Mouse (Mus musculus) kidney, adult 2 months (tissue): ENCODE results near the gene Smim24. TPM values are rescaled to one million over a fixed set of nuclear protein-coding genes. Genes with fewer than 3 reads are reported as not detected.

Experiments used
- DNase-seq: peaks from one replicate; pipeline ENCODE4 v3.0.0; 2021
- H3K27ac ChIP-seq: fragments of 200-500 bp; 2 replicates; pipeline ENCODE4 v1.5.1; 2012; ENCODE audit warnings: low read depth, low read length, control low read depth, inconsistent platforms; ENCODE audit not compliant: insufficient read depth
- H3K27me3 ChIP-seq: fragments of 200-500 bp; replicated peaks from 2 replicates; pipeline ENCODE4 v1.6.1; 2012; ENCODE audit warnings: mild to moderate bottlenecking, moderate library complexity, low read length, inconsistent platforms; ENCODE audit not compliant: control insufficient read depth, insufficient read depth
- H3K36me3 ChIP-seq: fragments of 200-500 bp; 2 replicates; pipeline ENCODE4 v1.6.1; 2012; ENCODE audit warnings: mild to moderate bottlenecking, moderate library complexity, low read length, inconsistent platforms; ENCODE audit not compliant: control insufficient read depth, insufficient read depth
- H3K4me1 ChIP-seq: fragments of 200-500 bp; 2 replicates; pipeline ENCODE4 v1.6.1; 2011; ENCODE audit warnings: low read length; ENCODE audit not compliant: control insufficient read depth, insufficient read depth
- H3K4me3 ChIP-seq: fragments of 200-500 bp; 2 replicates; pipeline ENCODE4 v1.5.1; 2011; ENCODE audit warnings: mild to moderate bottlenecking, low read depth, low read length, control low read depth; ENCODE audit not compliant: insufficient read depth
- CTCF ChIP-seq: fragments of 200-500 bp; conservative IDR thresholded peaks from 2 replicates; pipeline ENCODE4 v1.5.1; 2011; ENCODE audit warnings: low read depth, mild to moderate bottlenecking, control low read depth, low read length, moderate library complexity, mixed read lengths; ENCODE audit not compliant: insufficient read depth, insufficient read length
- POLR2A ChIP-seq: fragments of 200-500 bp; IDR thresholded peaks from one replicate; pipeline ENCODE4 v1.6.1; 2011; ENCODE audit warnings: low read depth, low read length, control low read depth
- WGBS: fragments of 180-500 bp; shearing (Covaris S2); methylation state at CpG from one replicate; pipeline ENCODE4 v1.1.7; 2018; 5-methylcytosine and 5-hydroxymethylcytosine counted together
- polyA plus RNA-seq: library from polyadenylated mRNA; depleted of rRNA; stranded (reverse); fragments of >200 nt; gene quantifications from 2 replicates; pipeline ENCODE4 v1.2.3, GENCODE M21; 2012

The Smim24 gene
- polyA plus RNA-seq, 1 experiment = 694 TPM

GRCm38 (mm10) chr10:81419111-81419928, 26.5 kb downstream of the Smim24 start:
- Histone ChIP-seq H3K27ac (peak overlapping the region; percentile 34), H3K27me3 (no peaks in the 10 kb centered on the region), H3K36me3 (no peaks in the 10 kb centered on the region), H3K4me1 (peaks cover 59% of the 10 kb centered on the region), H3K4me3 (no peak overlapping the region)
- WGBS = 90% methylated on average over 10 of the region's 10 CpGs
- TF ChIP-seq CTCF = no peak
- TF ChIP-seq POLR2A = no peak
- no peak for DNase-seq

- DNase-seq = no peak
- 87% methylated on average over 40 of the region's 40 CpGs for WGBS
- H3K27ac ChIP-seq = no peak overlapping the region
Measured at GRCm38 (mm10) chr10:81420191-81420767, 27.4 kb downstream of the Smim24 start.

GRCm38 (mm10) chr10:81421041-81421796, 28.4 kb downstream of the Smim24 start:
- H3K27ac ChIP-seq = no peak overlapping the region
- no peaks in the 10 kb centered on the region for H3K36me3 ChIP-seq
- 65% methylated on average over 4 of the region's 4 CpGs for WGBS
- no peak overlapping the region for H3K4me3 ChIP-seq
- H3K4me1 ChIP-seq = peaks cover 52% of the 10 kb centered on the region
- no peak for DNase-seq
- no peaks in the 10 kb centered on the region for H3K27me3 ChIP-seq
- TF ChIP-seq POLR2A (no peak), CTCF (no peak)

More at GRCm38 (mm10) chr10:81420191-81420767, 27.4 kb downstream of the Smim24 start:
- peaks cover 56% of the 10 kb centered on the region for H3K4me1 ChIP-seq
- TF ChIP-seq CTCF = no peak
- TF ChIP-seq POLR2A = no peak
- H3K27me3 ChIP-seq = no peaks in the 10 kb centered on the region
- no peak overlapping the region for H3K4me3 ChIP-seq
- no peaks in the 10 kb centered on the region for H3K36me3 ChIP-seq

GRCm38 (mm10) chr10:81421797-81422100, 28.9 kb downstream of the Smim24 start:
- peaks cover 49% of the 10 kb centered on the region for H3K4me1 ChIP-seq

GRCm38 (mm10) chr10:81422191-81422590, 29.3 kb downstream of the Smim24 start:
- DNase-seq = no peak
- Histone ChIP-seq H3K4me1 (peaks cover 48% of the 10 kb centered on the region), H3K27me3 (no peaks in the 10 kb centered on the region), H3K27ac (no peak overlapping the region), H3K36me3 (no peaks in the 10 kb centered on the region), H3K4me3 (no peak overlapping the region)
- 65% methylated on average over 6 of the region's 6 CpGs for WGBS
- TF ChIP-seq CTCF (no peak), POLR2A (no peak)

More at GRCm38 (mm10) chr10:81421797-81422100, 28.9 kb downstream of the Smim24 start:
- WGBS = 64% methylated on average over 5 of the region's 5 CpGs
- no peaks in the 10 kb centered on the region for H3K27me3 ChIP-seq
- no peak for DNase-seq
- no peak overlapping the region for H3K4me3 ChIP-seq
- no peaks in the 10 kb centered on the region for H3K36me3 ChIP-seq
- no peak for TF ChIP-seq CTCF
- no peak for TF ChIP-seq POLR2A
- H3K27ac ChIP-seq = no peak overlapping the region

GRCm38 (mm10) chr10:81422661-81423217, 29.9 kb downstream of the Smim24 start:
- DNase-seq = no peak
- WGBS = 80% methylated on average over 3 of the region's 3 CpGs
- Histone ChIP-seq H3K4me3 (no peak overlapping the region), H3K4me1 (peaks cover 48% of the 10 kb centered on the region), H3K27ac (peak overlapping the region; percentile 4; the same call in 1 of the 2 replicates), H3K36me3 (no peaks in the 10 kb centered on the region), H3K27me3 (no peaks in the 10 kb centered on the region)
- no peak for TF ChIP-seq CTCF
- no peak for TF ChIP-seq POLR2A
